Mouse (Mus musculus): ENCODE measurements around the gene Moap1. TPM values are rescaled to one million over a fixed set of nuclear protein-coding genes. Genes with fewer than 3 reads are reported as not detected.

Gene Moap1
- polyA plus RNA-seq, 1 experiment, result not detected

DNA sequence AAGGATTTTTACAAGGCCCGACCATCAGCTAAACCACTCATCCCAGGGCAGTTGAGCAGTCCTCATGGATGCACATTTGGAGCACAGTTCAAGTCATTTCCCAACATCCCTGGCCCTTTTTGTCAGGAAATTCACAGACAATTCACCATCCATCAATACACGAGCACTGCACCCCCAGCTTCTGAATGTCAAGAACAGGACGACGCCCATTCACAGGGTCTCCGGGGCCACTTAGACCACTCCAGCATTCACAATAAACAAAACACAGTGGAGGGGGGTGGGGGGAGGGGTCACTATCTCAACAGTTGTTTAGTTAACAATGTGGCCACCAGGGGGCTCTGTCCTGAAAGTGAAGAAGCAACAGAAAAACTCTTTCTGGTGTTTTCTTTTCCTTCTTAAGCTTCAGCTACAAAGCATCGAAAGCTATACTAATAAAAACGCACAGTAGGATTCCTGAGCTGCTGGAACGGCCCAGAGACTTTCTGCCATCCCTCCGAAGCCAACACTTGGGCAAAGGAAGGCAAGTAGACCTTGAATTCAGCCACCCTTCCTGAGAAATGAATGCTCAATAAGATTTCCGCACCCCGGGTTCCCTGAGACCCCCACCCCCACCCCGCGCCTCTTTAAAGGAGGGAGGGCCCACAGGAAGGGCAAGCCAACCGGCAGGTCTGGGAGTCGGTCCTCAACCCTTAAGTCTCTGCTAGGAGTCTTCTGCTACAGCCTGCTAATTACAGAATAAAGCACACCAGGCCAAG, 40.9 kb downstream of the Moap1 start:
- H3K27ac ChIP-seq (ENCODE audit: control insufficient read depth, insufficient read depth, low read depth, low read length, poor library complexity), result peak overlapping the region; percentile 47
- peaks cover 2% of the 10 kb centered on the region; the same call in 1 of the 2 replicates for H3K4me1 ChIP-seq (ENCODE audit: control insufficient read depth, insufficient read depth, low read length)
- 8% methylated on average over 15 of the region's 15 CpGs for WGBS
- TF ChIP-seq POLR2A (IDR thresholded peaks at IDR 0.05; ENCODE audit: borderline replicate concordance, control insufficient read depth, low read depth, low read length) (no peak), CTCF (IDR thresholded peaks at IDR 0.05; ENCODE audit: control insufficient read depth, insufficient read depth, low read length) (no peak)
- peak overlapping the region; percentile 47 for H3K4me3 ChIP-seq (replicated peaks; ENCODE audit: control insufficient read depth, low read depth, low read length)

DNA sequence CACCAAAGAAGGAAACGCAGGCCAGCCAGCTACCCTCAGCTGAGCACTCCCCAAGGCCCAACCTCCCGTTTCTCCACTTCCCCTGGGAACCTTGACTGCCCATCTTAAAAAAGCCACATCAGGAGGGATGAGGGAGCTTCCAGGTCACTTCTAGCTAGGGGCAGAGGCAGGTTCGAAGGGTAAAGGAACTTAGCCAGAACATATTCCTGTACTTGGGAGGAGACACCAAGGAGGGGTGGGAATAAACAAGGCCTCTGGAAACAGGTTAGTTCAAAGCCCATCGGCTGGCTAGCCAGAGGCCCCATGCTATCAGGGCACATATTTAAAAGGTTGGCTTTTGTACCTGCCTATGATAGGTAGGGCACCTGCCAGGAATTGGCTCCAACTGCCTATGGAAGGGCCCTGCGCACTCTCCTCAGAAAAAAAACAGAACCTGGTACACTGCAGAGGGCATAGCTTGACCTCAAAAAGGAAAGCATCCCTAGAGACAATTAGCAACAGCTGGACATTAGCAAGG, 41.7 kb downstream of the Moap1 start:
- Histone ChIP-seq H3K4me3 (replicated peaks; ENCODE audit: control insufficient read depth, low read depth, low read length) (no peak overlapping the region), H3K27ac (ENCODE audit: control insufficient read depth, insufficient read depth, low read depth, low read length, poor library complexity) (no peak overlapping the region), H3K4me1 (ENCODE audit: control insufficient read depth, insufficient read depth, low read length) (peaks cover 2% of the 10 kb centered on the region; the same call in 1 of the 2 replicates)
- TF ChIP-seq POLR2A (IDR thresholded peaks at IDR 0.05; ENCODE audit: borderline replicate concordance, control insufficient read depth, low read depth, low read length) (no peak), CTCF (IDR thresholded peaks at IDR 0.05; ENCODE audit: control insufficient read depth, insufficient read depth, low read length) (no peak)
- 50% methylated on average over 5 of the region's 5 CpGs for WGBS

DNA sequence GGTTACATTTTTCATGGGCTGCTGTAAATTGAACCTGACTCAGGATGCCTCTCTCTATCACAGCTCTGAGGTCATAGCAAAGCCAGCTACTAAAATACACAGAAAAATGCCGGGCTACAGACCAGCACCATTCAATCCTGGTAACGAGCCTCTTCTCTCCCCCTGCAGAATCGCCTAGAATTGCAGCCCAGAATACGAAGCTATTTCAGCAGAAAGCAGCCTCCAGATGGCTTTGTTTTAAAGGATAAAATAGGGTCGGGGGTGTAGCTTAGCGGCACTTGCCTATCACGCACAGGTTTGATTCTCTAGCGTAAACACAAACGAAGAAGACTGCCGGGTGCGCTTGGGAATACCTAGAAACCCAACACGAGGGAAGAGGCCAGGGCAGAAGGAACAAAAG, 43.0 kb downstream of the Moap1 start:
- no peak for TF ChIP-seq CTCF (IDR thresholded peaks at IDR 0.05; ENCODE audit: control insufficient read depth, insufficient read depth, low read length)
- TF ChIP-seq POLR2A (IDR thresholded peaks at IDR 0.05; ENCODE audit: borderline replicate concordance, control insufficient read depth, low read depth, low read length), result no peak
- Histone ChIP-seq H3K4me3 (replicated peaks; ENCODE audit: control insufficient read depth, low read depth, low read length) (no peak overlapping the region), H3K4me1 (ENCODE audit: control insufficient read depth, insufficient read depth, low read length) (peaks cover 3% of the 10 kb centered on the region; the same call in 1 of the 2 replicates), H3K27ac (ENCODE audit: control insufficient read depth, insufficient read depth, low read depth, low read length, poor library complexity) (no peak overlapping the region)
- WGBS, result 83% methylated on average over 12 of the region's 12 CpGs

DNA sequence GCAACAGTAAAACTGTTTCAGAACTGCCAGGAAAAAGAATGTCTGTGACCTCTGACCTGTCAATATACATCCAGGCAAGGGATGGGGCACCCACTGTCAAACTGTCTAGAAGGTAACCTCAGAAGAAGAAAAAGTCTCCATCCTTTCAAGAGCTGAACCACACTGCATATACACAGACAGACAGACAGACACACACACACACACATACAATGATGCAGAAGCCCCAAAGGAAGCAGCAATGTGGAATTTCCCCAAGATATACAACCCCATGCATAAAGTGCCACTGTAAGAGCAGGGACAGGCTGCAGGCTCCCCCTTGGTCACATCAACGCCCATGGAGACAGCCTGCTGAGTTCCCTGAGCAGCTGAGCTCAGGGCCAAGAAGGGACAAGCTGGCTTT, 44.3 kb downstream of the Moap1 start:
- WGBS, result 62% methylated on average over 1 of the region's 1 CpGs
- H3K4me3 ChIP-seq (replicated peaks; ENCODE audit: control insufficient read depth, low read depth, low read length), result no peak overlapping the region
- H3K4me1 ChIP-seq (ENCODE audit: control insufficient read depth, insufficient read depth, low read length), result peaks cover 8% of the 10 kb centered on the region; the same call in 1 of the 2 replicates
- TF ChIP-seq POLR2A (IDR thresholded peaks at IDR 0.05; ENCODE audit: borderline replicate concordance, control insufficient read depth, low read depth, low read length) (no peak), CTCF (IDR thresholded peaks at IDR 0.05; ENCODE audit: control insufficient read depth, insufficient read depth, low read length) (no peak)
- no peak overlapping the region for H3K27ac ChIP-seq (ENCODE audit: control insufficient read depth, insufficient read depth, low read depth, low read length, poor library complexity)

DNA sequence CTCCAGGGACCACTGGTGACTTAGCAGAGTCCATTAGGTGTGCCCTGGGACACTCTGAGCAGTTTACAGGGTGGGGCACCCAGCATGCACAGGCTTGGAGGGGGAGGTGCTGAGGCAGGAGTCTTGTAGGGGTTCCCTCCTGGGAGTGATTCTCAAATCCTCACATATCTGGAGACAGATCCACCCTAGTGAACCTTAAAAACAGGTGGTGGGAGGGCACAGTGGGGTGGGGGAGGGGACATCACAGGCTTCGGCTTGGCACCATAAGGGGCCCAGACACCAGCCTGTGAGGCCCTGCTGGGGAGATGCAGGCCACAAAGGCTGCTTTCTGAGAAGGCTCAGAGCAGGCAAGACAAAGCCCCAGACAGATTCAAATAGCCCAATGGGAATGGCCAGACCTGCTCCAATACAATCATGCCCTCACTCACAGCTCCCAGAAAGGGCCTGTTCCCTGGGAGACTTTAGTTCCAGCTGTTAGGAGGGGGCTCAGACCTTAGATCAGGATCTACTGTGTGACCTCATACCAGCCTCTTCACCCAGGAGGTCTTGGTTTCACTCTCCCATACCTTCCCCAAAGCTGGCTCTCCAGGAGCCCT, 45.3 kb downstream of the Moap1 start:
- TF ChIP-seq POLR2A (IDR thresholded peaks at IDR 0.05; ENCODE audit: borderline replicate concordance, control insufficient read depth, low read depth, low read length) (no peak), CTCF (IDR thresholded peaks at IDR 0.05; ENCODE audit: control insufficient read depth, insufficient read depth, low read length) (no peak)
- no peak overlapping the region for H3K4me3 ChIP-seq (replicated peaks; ENCODE audit: control insufficient read depth, low read depth, low read length)
- no peak overlapping the region; the same call in 1 of the 2 replicates for H3K27ac ChIP-seq (ENCODE audit: control insufficient read depth, insufficient read depth, low read depth, low read length, poor library complexity)
- H3K4me1 ChIP-seq (ENCODE audit: control insufficient read depth, insufficient read depth, low read length), result peaks cover 10% of the 10 kb centered on the region; the same call in 1 of the 2 replicates
- 50% methylated on average over 1 of the region's 1 CpGs for WGBS

DNA sequence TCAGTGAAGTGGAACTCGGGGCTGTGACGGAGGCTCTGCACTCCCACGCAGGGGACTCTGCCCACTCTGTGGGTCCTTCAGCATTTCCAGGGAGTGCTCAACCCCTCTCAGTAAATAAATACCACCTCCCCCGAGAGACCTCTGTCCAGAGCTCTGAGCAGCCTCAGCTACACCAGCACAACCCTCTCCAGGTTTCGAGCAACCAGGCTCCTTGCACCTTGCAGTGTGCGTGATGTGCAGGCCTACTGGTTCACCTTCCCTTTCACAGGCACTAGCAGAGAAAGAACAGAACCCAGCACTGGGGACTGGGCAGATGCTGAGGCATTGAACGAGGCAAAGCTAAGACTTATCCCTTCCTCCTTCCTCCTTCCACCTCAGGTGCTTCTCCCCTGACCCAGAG, 46.1 kb downstream of the Moap1 start:
- TF ChIP-seq CTCF (IDR thresholded peaks at IDR 0.05; ENCODE audit: control insufficient read depth, insufficient read depth, low read length) (no peak), POLR2A (IDR thresholded peaks at IDR 0.05; ENCODE audit: borderline replicate concordance, control insufficient read depth, low read depth, low read length) (no peak)
- Histone ChIP-seq H3K4me3 (replicated peaks; ENCODE audit: control insufficient read depth, low read depth, low read length) (no peak overlapping the region), H3K4me1 (ENCODE audit: control insufficient read depth, insufficient read depth, low read length) (peaks cover 11% of the 10 kb centered on the region; the same call in 1 of the 2 replicates), H3K27ac (ENCODE audit: control insufficient read depth, insufficient read depth, low read depth, low read length, poor library complexity) (no peak overlapping the region)
- 75% methylated on average over 7 of the region's 7 CpGs for WGBS

DNA sequence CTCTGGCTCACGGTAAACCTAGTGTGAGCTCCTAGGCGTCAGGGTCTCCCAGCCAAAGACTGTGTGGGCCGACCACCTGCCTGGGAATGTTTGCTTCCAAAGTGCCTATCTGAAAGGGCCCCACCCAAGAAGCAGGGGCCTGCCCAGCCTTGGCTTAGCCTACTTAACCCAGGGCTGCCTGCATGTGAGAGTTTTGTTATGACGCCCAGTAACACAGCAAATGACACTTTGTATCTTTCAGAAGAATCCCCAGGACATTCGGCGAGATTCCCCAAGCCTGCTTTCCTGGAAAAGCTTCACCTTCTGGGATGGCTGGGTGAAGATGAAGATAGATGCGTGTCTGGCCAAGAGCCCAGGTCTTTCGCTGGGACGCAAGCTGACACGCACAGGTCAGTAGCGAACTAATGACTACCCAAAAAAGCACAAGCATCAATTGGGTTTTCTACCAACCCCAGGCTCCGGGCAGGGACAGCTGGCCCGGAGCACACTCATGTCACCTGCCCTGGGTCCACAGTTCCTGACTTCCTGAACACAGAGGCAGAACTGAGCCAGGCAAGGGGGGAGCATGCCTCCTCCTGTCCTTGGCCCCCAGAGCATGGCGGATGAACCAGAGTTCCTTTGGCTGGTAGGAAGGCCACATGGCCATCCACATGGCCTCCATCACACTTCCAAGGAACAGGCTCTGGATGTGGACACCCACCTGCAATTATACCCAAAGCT, 46.7 kb downstream of the Moap1 start:
- Histone ChIP-seq H3K4me3 (replicated peaks; ENCODE audit: control insufficient read depth, low read depth, low read length) (no peak overlapping the region), H3K27ac (ENCODE audit: control insufficient read depth, insufficient read depth, low read depth, low read length, poor library complexity) (no peak overlapping the region), H3K4me1 (ENCODE audit: control insufficient read depth, insufficient read depth, low read length) (peaks cover 10% of the 10 kb centered on the region; the same call in 1 of the 2 replicates)
- no peak for TF ChIP-seq POLR2A (IDR thresholded peaks at IDR 0.05; ENCODE audit: borderline replicate concordance, control insufficient read depth, low read depth, low read length)
- TF ChIP-seq CTCF (IDR thresholded peaks at IDR 0.05; ENCODE audit: control insufficient read depth, insufficient read depth, low read length), result no peak
- 85% methylated on average over 14 of the region's 14 CpGs for WGBS

Data from bone marrow, adult 2 months (tissue).